Mouse (Mus musculus): Measurements from ENCODE around the gene Rbm3. TPM values are rescaled to one million over a fixed set of nuclear protein-coding genes. Genes with fewer than 3 reads are reported as not detected.

The Rbm3 gene
- 336 and 439 TPM in 2 replicates for polyA plus RNA-seq (2012; rRNA removed)

- peak; percentile 96 for DNase-seq (ENCODE audit: low read depth)
- TF ChIP-seq POLR2A (IDR thresholded peaks at IDR 0.05; ENCODE audit: borderline replicate concordance, extremely low read depth, insufficient read depth, insufficient read length, poor library complexity, severe bottlenecking) (peak; percentile 31; the same call in 1 of the 2 replicates), CTCF (IDR thresholded peaks at IDR 0.05; ENCODE audit: borderline replicate concordance, extremely low read depth, insufficient read depth, insufficient read length) (no peak)
These were observed at the start of gene Rbm3 for GRCm38 (mm10) chrX:8145153-8145991. TSS of gene Rbm3 (minus strand) at chrX:8145880.

GRCm38 (mm10) chrX:8193419-8193723 is 47.7 kb upstream of the Rbm3 start, which contains the start of gene Ebp:
TSS of gene Ebp (minus strand) at chrX:8193512.
- DNase-seq (ENCODE audit: low read depth) = peak; percentile 53
- no peak for TF ChIP-seq CTCF (IDR thresholded peaks at IDR 0.05; ENCODE audit: borderline replicate concordance, extremely low read depth, insufficient read depth, insufficient read length)
- no peak for TF ChIP-seq POLR2A (IDR thresholded peaks at IDR 0.05; ENCODE audit: borderline replicate concordance, extremely low read depth, insufficient read depth, insufficient read length, poor library complexity, severe bottlenecking)

GRCm38 (mm10) chrX:8192640-8193418 is 47.1 kb upstream of the Rbm3 start:
- TF ChIP-seq POLR2A (IDR thresholded peaks at IDR 0.05; ENCODE audit: borderline replicate concordance, extremely low read depth, insufficient read depth, insufficient read length, poor library complexity, severe bottlenecking) (peak; percentile 22; the same call in 1 of the 2 replicates), CTCF (IDR thresholded peaks at IDR 0.05; ENCODE audit: borderline replicate concordance, extremely low read depth, insufficient read depth, insufficient read length) (no peak)
- DNase-seq (ENCODE audit: low read depth) = peak; percentile 93

GRCm38 (mm10) chrX:8192126-8192639 is 46.5 kb upstream of the Rbm3 start:
- no peak for DNase-seq (ENCODE audit: low read depth)
- TF ChIP-seq POLR2A (IDR thresholded peaks at IDR 0.05; ENCODE audit: borderline replicate concordance, extremely low read depth, insufficient read depth, insufficient read length, poor library complexity, severe bottlenecking) = no peak
- TF ChIP-seq CTCF (IDR thresholded peaks at IDR 0.05; ENCODE audit: borderline replicate concordance, extremely low read depth, insufficient read depth, insufficient read length) = no peak

GRCm38 (mm10) chrX:8182871-8183540 is 37.3 kb upstream of the Rbm3 start:
- no peak for TF ChIP-seq CTCF (IDR thresholded peaks at IDR 0.05; ENCODE audit: borderline replicate concordance, extremely low read depth, insufficient read depth, insufficient read length)
- TF ChIP-seq POLR2A (IDR thresholded peaks at IDR 0.05; ENCODE audit: borderline replicate concordance, extremely low read depth, insufficient read depth, insufficient read length, poor library complexity, severe bottlenecking) = no peak
- no peak for DNase-seq (ENCODE audit: low read depth)

- TF ChIP-seq CTCF (IDR thresholded peaks at IDR 0.05; ENCODE audit: borderline replicate concordance, extremely low read depth, insufficient read depth, insufficient read length) (no peak), POLR2A (IDR thresholded peaks at IDR 0.05; ENCODE audit: borderline replicate concordance, extremely low read depth, insufficient read depth, insufficient read length, poor library complexity, severe bottlenecking) (no peak)
- DNase-seq (ENCODE audit: low read depth) = no peak
These were observed 34.0 kb upstream of the Rbm3 start for GRCm38 (mm10) chrX:8179646-8180045.

- no peak for DNase-seq (ENCODE audit: low read depth)
- no peak for TF ChIP-seq CTCF (IDR thresholded peaks at IDR 0.05; ENCODE audit: borderline replicate concordance, extremely low read depth, insufficient read depth, insufficient read length)
- no peak for TF ChIP-seq POLR2A (IDR thresholded peaks at IDR 0.05; ENCODE audit: borderline replicate concordance, extremely low read depth, insufficient read depth, insufficient read length, poor library complexity, severe bottlenecking)
These were observed 33.2 kb upstream of the Rbm3 start for GRCm38 (mm10) chrX:8178871-8179270.

GRCm38 (mm10) chrX:8175504-8176385 is 30.1 kb upstream of the Rbm3 start, which contains the start of gene Tbc1d25:
TSS of gene Tbc1d25 (minus strand) at chrX:8176181.
- TF ChIP-seq POLR2A (IDR thresholded peaks at IDR 0.05; ENCODE audit: borderline replicate concordance, extremely low read depth, insufficient read depth, insufficient read length, poor library complexity, severe bottlenecking) (peak; percentile 42; the same call in 1 of the 2 replicates), CTCF (IDR thresholded peaks at IDR 0.05; ENCODE audit: borderline replicate concordance, extremely low read depth, insufficient read depth, insufficient read length) (no peak)
- peak; percentile 94 for DNase-seq (ENCODE audit: low read depth)

GRCm38 (mm10) chrX:8175169-8175503 is 29.5 kb upstream of the Rbm3 start:
- TF ChIP-seq CTCF (IDR thresholded peaks at IDR 0.05; ENCODE audit: borderline replicate concordance, extremely low read depth, insufficient read depth, insufficient read length) (no peak), POLR2A (IDR thresholded peaks at IDR 0.05; ENCODE audit: borderline replicate concordance, extremely low read depth, insufficient read depth, insufficient read length, poor library complexity, severe bottlenecking) (no peak)
- no peak for DNase-seq (ENCODE audit: low read depth)

Data from brain, embryonic 14.5 days (tissue).